Mouse (Mus musculus) lung, postnatal 10 days (tissue): ENCODE measurements around the gene Mettl4.

Source experiments
- DNase-seq: peaks from one replicate; pipeline ENCODE4 v3.0.0; 2021

Gene Mettl4

GRCm38 (mm10) chr17:94749466-94750135 lies at the start of gene Mettl4:
Mettl4 (minus strand) TSS chr17:94750019.
- DNase-seq, result peak; percentile 96

GRCm38 (mm10) chr17:94778871-94779482 lies 29.2 kb upstream of the Mettl4 start:
- DNase-seq, result no peak

- no peak for DNase-seq
Measured at GRCm38 (mm10) chr17:94768491-94768890, 18.7 kb upstream of the Mettl4 start.

- no peak for DNase-seq
Measured at GRCm38 (mm10) chr17:94764711-94765110, 14.9 kb upstream of the Mettl4 start.

GRCm38 (mm10) chr17:94764011-94764410 lies 14.2 kb upstream of the Mettl4 start:
- no peak for DNase-seq

GRCm38 (mm10) chr17:94762405-94762804 lies 12.6 kb upstream of the Mettl4 start:
- no peak for DNase-seq

GRCm38 (mm10) chr17:94750136-94750729 lies 414 bp upstream of the Mettl4 start:
- DNase-seq, result no peak

- no peak for DNase-seq
Measured at GRCm38 (mm10) chr17:94738173-94738572, 11.6 kb downstream of the Mettl4 start.

GRCm38 (mm10) chr17:94735885-94736284 lies 13.9 kb downstream of the Mettl4 start:
- DNase-seq, result no peak

GRCm38 (mm10) chr17:94735437-94735836 lies 14.4 kb downstream of the Mettl4 start:
- no peak for DNase-seq

GRCm38 (mm10) chr17:94730416-94730815 lies 19.4 kb downstream of the Mettl4 start:
- peak; percentile 35 for DNase-seq

GRCm38 (mm10) chr17:94726750-94727149 lies 23.1 kb downstream of the Mettl4 start:
- DNase-seq, result no peak

GRCm38 (mm10) chr17:94673515-94674317 lies 76.1 kb downstream of the Mettl4 start:
- DNase-seq, result no peak
